Mouse (Mus musculus) mouse embryonic stem cell (cell line): ENCODE data around the gene Ecsit.
"Not testable (repeated sequence)": the region's sequence is repeated elsewhere in the genome, so short reads cannot be mapped to it uniquely, and the experiment has no call there.

Experiments used
- in situ Hi-C, 2 experiments: fragments of 300-500 bp; cut with MboI; formaldehyde crosslinking; loops; 1 replicate in 1 of 2; 3 replicates in 1 of 2; pipeline ENCODE4 v1.14.3; 2019 to 2020; ENCODE audit warnings: low sequenced_read_pairs in 2 of 2, low pct_unique_long_range_greater_than_20kb in 1 of 2, mixed read lengths in 1 of 2; ENCODE audit not compliant: unreplicated experiment in 1 of 2

Ecsit gene

DNA sequence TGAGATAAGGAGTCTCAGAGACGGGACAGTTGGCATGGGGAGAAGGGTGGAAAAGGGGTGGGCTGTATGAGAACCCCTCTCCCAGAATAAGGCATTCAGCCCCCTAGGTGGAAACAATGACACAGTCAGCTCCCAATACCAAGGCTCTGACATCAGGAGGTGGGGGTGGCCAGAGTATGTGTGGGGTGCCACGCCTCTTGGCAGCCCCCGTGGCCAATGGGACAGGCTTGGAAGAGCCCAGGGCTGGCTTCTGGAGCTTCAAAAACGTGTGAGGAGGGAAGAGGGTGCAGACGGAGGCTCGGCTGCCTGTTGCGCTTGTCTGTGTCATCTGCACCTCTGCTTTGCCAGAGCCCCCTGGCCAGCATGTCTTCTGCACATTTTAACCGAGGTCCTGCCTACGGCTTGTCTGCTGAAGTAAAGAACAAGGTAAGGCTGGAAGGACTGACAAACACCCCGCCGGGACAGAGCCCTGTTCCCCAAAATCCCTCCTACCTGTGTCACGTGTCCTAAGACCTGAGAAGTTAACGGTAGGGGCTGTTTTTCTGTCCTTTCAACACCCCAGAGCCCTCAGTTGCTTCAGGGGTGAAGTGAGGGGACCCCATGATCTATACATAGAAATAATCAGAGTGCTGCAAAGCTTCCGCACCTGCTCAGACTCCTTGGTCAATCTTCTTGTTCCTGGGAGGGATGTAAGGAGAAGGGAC, 13.9 kb upstream of the Ecsit start, which contains the start of gene Cnn1:
TSS of gene Cnn1 (plus strand) at position 224 of the 704 bp plus-strand sequence.
- in situ Hi-C loops, result no loop called here

DNA sequence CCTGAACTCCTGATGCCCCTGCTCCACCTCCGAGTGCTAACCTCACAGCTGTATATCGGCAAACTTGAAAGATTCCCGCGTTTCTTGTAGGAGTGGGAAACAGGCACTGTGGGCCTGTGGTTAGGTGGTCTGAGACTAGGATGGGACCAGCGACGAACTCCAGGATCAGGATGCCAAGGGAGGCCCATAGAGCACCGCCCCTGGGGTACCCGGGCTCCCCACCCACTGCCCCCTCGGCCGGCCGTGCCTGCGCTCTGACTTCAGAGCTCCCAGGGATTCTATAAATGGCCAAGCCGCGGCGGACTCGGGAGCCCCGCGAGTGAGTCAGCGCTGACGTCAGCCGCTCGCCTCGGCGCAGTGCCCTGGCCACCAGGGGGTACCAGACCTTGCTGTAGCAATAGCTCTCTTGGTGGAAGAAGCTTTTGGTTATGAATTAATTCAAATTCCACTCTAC, 10.6 kb upstream of the Ecsit start:
- in situ Hi-C loops, result no loop called here

DNA sequence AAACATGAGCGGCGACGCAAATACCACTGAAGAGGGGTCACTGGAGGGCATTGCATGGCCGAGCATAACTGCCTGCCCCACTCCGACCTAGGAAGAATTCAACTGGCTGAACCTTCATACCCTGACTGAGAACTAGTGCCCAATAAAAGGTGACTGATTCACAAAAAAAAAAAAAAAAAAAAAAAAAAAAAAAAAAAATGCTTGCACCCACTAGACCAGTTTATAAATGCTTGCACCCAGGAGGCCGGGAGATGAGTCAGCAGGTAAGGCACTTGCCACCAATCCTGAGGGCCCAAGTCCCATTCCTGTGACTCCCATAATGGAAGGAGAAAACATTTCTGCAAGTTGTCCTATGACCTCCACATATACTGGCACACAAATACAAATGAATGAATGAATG, 7.5 kb upstream of the Ecsit start:
- in situ Hi-C loops, result no loop called here

DNA sequence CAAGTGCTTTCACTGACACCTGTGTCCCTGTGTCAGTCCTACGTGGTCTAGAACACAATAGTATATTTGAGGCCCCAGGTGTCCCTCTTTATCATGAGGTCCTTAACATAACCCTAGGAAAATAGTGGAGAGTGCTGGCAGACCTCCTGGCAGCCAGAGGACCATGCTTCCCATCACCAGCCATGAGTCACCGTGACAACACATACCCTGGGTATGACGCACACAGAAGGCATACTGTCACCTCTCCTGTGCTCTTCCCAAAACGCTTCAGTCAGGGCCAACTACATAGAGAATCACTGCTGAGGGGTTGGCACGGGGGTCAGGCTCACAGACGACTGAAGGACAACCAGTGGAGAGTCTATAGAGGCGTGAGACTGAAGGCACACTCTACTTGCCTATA, 4.7 kb upstream of the Ecsit start:
- in situ Hi-C loops, result no loop called here

DNA sequence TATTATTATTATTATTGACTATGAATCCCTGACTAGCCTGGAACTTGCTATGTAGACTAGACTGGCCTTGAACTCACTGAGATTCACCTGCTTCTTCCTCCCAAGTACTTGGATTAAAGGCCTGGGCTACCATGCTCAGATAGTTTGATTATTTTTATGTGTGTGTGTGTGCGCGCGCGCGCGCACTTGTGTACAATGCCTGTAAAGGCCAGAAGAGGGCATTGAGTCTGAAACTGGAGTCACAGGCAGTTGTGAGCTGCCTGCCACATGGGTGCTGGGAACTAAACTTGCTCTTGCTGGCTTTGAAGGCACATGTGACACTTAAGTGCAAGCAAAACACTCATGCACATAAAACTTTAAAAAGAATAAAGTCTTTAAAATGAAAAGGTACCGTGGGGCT, 4.0 kb upstream of the Ecsit start:
- in situ Hi-C loops, result no loop called here

DNA sequence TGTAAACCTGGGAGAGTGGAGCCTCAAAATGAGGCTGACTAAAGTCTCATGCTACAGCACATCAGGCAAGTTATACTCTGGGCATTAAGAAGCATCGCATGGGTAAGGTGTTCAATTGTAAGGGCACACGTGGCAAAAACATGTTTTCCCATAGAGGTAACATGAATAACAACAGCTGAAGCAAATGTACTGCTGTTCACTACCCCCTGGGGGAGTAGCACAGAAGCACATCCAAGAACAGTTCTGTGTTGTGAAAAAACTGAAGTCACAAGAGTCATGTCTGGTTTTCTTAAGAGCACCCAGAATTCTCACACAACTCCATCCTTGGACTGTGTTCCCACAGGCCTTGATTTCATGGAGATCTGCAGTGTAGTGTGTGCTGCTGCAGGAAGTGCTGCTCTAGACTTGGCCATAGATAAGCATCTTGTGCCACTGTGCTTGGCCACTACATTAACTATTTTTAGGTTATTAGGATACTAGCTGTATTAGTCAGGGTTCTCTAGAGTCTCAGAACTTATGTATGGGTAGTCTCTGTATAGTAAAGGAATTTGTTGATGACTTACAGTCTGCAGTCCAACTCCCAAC, 1.9 kb upstream of the Ecsit start:
- in situ Hi-C loops, result no loop called here

DNA sequence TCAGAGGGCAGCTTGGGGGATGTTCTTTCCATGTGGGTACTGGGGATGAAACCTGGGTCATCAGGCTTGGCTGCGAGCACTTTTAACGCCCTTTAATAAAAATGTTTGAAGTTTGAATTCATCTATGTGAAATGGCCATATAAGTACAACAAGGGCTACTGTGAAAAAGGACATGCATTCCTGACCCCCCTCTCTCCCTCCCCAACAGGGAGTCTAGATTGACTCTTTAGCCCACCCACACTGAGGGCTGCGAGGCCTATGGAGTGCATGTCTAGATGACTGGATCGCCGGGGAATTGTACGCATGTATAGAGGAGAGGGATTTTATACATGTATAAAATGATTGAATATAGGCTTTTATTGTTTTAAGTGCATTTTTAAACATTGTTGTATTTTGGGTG, 774 bp upstream of the Ecsit start:
- in situ Hi-C loops, result no loop called here

DNA sequence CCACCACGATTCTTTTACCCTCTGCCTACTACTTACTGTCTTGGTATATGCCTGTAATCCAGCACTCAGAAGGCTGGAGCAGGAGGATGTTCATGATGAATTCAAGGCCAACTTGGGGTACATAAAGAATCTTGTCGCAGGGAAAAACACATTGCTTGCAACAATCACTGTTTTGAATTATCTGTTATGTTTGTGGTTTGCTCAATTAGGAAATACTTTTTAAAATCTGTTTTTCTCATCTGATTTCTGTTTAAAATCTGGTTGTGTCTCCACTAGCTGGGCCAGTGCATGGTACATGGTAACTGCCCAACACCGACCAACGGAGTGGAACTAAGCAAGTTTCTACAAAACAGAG, 594 bp downstream of the Ecsit start:
- in situ Hi-C loops, result no loop called here

DNA sequence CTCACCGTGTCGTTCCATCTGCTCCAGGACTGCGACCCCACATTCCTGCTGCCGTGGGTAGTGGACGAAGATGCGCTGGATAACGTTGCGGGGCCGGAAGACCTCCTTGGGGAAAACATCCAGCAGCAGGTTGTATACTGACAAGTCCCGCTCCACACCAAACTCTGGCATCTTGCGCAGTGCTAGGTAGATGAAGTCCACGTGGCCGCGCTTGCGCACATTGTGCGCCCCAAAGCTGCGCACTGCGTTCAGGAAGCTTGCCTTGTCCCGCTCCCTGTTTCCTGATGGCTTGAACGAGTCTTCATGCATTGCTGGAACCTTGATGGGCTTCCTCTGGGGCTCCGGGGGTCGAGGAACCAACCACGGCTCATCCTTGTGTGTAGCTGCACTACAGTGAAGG, 9.0 kb downstream of the Ecsit start:
- in situ Hi-C loops, result no loop called here

DNA sequence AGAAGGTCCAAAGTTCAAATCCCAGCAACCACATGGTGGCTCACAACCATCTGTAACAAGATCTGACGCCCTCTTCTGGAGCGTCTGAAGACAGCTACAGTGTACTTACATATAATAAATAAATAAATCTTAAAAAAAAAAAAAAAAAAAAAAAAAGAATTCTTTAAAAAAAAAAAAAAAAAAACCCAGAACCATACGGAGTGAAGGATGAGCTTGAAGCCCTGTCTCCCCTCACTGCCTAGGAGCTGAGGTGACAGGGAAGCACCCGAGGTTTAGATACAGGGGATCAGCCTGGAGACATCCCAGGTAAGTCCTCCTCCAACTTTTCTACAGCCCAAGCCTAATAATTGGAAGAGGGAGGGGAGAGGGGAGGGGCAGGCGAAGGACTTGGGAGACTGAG, 9.5 kb downstream of the Ecsit start:
- in situ Hi-C loops, result not testable (repeated sequence)

DNA sequence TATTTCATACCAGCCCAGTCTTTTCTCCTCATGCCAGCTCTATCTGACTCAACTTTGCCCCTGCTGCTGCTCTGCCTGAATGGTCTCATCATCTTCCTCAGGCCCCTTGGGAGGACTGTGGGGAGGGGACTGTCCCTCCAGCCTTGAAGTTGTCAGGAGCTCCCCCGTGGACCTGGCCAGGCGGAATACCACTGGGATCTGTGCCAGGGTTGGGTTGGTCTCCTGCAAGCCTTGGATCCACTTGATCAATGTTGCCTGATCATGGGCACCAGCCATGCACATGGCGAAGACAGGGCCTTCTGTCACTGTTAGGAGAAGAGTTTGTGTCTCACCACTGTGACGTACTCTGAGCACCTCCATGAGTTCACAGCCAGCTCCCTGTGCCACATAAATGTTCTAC, 13.0 kb downstream of the Ecsit start:
- in situ Hi-C loops, result no loop called here

DNA sequence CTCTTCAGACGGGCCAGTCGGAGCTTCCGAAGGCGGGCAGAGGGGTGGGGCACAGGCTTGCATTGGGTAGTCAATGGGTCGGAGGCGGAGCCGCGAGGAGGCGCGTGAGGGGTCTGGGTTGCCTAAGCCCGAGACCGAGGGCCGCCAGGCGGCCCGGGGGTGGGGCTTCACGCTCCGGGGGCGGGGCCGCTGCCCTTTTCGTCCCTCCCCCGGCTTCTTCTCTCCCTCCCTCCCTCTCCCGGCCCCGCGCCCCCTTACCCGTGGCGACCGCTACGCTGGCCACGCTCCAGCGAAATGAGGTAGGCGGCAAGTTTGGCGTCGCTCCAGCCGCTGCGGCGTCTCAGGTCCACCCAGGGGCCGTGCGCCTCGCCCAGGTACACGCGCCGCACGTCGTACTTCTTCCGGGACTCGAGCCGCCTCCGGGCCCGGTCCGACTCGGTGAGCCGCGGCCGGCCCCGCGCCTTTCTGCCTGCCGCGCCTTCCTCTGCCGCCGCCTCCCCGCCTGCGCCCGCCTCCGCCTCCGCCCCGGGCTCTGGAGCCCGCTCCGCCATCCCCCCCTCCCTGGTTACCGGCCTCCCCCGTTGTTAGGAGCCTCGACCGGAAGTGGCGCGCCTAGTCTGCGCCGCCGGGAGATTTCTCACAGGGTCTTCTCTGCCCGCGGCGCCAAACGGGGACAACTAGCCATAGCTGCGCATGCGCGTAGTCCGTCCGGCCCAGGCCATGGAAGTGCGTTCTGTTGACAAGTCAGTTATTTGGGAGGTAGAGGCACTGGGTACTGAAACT, 14.3 kb downstream of the Ecsit start, which contains the start of the genes Gm49318 and Zfp653:
TSS of gene Gm49318 (minus strand) at position 469 of the 783 bp plus-strand sequence.
TSS of gene Zfp653 (minus strand) at position 586 of the 783 bp plus-strand sequence.
- in situ Hi-C loops, result no loop called here

DNA sequence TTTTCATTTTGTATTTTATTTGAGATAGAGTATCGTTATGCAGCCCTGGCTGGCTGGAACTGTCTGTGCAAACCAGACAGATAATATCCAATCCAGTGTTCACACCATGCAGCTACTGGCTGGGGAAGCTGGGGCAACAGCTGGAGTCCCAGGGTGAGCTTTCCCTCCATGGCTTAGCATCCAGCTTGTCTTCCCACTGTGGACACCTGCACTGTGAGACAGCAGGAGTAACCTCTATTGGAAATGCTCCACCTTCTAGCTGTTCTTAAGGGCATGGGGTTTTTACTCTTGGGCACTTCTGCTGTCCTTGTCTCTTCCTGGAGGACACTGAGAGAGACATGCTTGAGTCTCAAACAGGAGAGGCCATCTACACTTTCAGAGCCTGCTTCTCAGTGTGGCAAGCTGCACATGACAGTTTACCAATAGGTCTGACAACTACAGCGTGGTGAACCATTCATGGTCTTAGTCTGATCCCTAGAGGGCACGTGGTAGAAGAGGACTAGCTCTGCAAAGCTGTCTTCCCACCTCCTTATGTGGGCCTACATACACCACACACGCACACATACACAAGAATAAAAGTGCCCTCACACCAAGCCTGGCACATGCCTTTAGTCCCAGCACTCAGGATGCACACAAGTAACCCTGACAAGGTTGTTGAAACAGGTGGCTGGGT, 15.2 kb downstream of the Ecsit start:
- in situ Hi-C loops, result no loop called here

DNA sequence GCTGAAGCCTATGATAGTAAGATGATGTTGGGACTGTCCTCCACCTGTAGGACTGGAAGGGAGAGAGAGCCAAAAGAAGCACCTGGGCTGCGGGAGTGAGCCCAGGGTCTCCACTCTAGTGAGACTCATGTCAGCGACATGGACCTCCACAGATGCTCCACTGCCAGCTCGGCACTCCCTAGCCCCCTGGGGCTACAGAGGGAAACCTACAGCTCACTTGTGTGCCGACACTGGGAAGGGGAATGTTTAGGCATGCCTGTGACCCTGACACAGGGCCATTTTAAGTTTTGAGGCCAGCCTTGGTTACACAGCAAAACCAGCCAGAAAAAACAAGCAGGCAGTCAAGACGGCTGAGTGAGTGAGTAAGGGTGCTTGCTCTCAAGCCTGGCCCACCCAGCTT, 18.0 kb downstream of the Ecsit start:
- in situ Hi-C loops, result no loop called here

DNA sequence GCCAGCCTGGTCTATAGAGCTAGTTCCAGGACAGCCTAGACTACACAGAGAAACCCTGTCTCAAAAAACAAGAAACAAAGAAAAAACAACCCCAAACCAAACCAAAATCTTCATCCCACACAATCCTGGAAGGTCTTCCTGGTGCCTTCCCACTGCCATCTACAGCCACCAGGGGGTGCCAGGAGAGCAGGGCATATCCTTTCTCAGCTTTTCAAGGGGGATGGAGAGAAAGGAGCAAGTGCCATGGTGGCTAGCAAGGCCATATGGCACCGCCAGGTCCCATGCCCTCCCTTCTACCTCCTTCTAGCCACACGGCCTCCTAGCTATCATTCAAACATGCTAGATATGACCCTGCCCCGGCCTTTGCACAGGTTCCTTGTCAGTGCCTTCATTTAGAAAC, 18.8 kb downstream of the Ecsit start:
- in situ Hi-C loops, result no loop called here

DNA sequence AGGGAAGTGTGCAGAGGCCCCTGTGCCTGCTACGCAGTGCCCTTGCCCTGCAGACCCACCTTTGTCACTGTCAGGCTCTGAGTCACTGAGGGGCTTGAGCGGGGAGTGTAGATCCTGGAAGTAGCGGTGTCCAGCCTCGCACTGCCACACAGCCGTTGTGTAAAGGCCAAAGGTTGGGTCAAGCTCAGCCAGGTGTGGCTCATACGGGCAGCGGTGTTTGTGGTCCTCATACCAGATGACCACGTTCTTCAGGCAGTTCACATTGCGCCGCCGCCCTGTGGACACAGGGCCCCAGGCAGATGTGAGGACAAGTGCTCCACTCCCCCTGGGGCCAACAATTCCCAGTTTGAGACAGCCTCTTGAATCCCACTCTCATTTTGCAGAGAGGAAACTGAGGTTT, 19.6 kb downstream of the Ecsit start:
- in situ Hi-C loops, result no loop called here

DNA sequence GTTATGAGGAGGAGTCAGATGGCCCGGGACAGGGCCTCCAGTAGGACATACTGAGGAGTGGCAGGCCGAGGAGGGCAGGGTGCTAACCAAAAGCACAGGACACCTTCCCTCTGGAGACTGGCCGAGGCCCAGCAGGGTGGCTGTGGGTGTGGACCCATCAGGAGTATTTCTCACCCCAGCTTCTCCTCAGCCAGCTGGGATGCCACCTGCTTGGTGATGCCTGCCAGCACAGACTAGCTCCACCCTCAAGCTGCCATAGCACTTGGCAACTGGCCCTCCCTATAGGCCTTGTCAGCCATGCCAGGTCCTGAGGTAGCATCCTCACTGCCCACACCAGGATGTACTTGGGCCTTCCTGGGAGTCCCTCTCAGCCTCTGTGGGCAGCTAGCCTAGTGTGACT, 20.9 kb downstream of the Ecsit start:
- in situ Hi-C loops, result no loop called here

DNA sequence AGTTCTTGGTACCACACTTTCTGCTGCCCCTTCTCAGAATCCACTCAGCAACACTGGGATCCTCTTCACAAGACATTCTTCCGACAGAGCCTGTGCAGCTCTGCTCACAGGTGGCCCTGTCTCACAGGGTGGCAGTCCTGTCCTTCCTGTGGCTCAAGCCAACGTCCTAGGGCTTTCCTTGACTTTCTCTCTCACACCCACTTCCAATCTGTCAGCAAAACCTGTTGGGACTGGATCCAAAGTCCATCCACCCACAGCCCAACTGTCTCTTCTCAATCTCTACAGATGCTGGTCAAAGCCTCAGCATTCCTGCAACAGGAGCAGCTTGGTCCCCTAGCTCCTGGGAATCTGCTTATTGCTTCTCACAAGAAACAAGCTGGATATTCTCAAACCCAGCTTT, 23.9 kb downstream of the Ecsit start:
- in situ Hi-C loops, result no loop called here

DNA sequence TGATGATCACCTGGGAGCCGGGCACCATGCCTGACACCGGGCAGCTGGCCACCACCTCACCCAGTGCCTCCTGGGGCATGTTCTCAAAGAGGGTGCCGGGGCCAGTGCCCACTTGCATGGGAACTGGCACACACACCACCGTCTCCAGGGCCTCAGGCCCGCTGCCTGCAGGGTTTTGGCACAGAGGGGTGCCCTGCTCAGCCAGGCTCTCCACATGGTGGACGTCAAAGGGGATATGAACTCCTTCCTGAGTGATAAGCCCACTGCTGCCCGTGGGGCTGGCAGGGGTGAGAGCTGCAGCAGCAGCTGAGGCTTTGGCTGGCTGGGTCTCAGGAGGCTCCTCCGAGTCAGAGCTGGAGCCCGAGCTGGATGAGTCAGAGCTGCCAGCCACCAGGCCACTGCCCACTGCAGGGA, 27.2 kb downstream of the Ecsit start:
- in situ Hi-C loops, result no loop called here
